Mouse (Mus musculus): Measurements from ENCODE around the gene Gpr146. TPM values are rescaled to one million over a fixed set of nuclear protein-coding genes. Genes with fewer than 3 reads are reported as not detected.
"Not testable (repeated sequence)": the region's sequence is repeated elsewhere in the genome, so short reads cannot be mapped to it uniquely, and the experiment has no call there.

The Gpr146 gene
- total RNA-seq, 2 experiments from 2014 or later, result 33.7 to 37.2 TPM

- intact Hi-C loops (cut with DNase I), result no loop called here
- no peak for DNase-seq
These were observed 2.4 kb downstream of the Gpr146 start for GRCm38 (mm10) chr5:139379771-139380384.

DNA sequence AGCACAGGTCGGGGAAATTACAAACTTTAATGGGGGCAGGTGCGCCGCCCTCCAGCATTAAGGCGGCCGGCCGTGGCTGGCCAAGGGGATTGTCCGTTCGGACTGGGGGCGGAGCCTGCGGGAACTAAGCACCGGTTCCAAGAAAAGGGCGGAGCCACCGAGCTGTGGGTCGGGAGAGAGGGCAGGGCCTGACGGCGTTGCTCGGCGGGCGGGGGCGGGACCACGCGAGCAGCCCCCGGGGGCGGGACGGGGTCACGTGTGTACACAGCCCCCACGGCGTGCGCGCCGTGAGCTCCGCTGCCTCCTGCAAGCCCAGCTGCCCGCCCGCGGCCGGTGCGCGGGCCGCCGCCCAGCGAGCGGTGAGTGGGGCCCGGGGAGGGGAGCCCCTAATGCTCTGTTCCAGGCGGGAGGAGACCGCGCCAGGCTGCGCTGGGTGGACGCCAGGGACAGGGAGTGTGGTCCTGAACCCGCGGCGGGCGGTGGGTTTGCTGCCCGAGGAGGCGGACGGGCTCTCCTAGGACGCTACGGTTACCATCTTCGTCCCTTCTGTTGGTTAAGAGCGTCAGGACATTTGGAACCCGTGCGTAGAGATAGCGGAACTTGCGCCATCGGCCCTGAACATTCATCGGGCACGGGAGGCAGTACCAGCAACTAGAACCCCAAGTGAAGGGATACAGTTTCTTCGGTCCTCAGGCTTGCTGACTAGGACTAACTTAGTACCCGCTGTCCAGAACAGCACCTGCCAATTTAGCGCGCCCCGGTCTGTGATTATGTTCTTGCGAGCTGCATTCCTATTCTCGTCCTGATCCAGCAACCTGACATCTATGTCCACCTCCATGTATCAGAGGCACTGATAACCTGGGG is 3.1 kb downstream of the Gpr146 start:
- DNase-seq, result peak; percentile 97 to 98
- intact Hi-C loops (cut with DNase I), result no loop called here

DNA sequence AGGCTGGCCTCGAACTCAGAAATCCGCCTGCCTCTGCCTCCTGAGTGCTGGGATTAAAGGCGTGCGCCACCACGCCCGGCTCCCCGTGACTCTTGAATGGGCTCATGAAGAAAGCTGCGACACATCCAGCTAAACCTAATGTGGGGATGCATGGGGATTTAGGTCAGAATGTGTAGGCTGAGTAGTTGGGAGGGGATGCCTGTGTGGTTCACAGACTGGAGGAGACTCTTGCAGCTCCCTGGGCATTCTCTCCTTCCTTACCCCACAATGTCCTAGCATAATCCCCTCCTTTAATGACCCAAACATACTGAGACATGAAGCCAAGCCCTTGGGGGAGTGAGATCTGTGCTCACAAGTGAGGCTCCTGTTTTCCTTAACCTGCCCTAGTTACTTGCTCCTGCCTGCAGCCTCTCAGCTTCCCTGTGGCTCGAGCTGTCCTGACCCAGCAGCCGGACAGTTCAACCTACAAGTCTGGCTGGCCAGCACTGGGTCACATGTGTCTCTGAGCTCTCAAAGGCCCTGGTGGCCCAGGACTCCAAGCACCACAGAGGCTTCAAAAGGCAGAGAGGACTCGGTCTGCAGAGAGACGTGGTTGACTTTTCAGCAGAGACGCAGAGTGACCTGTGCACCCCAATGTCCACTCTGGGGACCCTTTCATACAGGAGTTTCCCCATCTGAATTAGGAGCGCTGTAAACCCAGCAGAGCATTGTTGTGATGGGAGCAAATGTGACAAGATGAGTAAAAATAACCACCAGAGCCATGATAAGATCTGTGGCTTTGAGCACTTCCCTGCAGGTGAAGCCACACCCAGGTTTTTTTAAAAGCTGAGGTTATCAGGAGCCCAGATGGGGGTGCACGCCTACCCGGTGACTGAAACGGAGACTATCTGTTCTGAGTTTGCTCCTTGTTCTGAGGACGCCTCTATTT is 4.4 kb downstream of the Gpr146 start:
- no peak for DNase-seq

DNA sequence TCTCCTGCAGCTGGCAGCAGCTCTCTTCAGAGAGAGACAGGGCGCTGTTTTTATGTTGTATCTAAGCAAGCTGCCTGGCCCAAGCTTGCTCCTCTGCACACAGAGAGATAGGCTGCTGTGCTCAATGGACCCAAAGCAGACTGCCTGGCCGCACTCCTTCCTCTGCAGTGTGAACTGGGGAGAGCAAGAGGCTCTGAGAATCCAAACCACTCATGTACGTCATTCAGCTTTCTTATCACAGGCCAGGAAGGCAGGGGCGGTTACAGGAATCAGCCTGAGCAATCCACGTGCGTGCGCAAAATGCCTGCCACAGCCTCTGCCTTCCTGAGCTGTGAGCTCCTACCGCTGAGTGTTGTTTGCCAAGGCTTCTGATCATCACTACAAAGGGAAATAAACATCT is 5.3 kb downstream of the Gpr146 start:
- peak; percentile 79 to 84 for DNase-seq

More for the DNA sequence above, 4.4 kb downstream of the Gpr146 start:
- intact Hi-C loops (cut with DNase I), result no loop called here

GRCm38 (mm10) chr5:139383234-139383633 is 5.7 kb downstream of the Gpr146 start:
- no peak for DNase-seq
- intact Hi-C loops (cut with DNase I), result no loop called here

More for the DNA sequence above, 5.3 kb downstream of the Gpr146 start:
- intact Hi-C loops (cut with DNase I), result no loop called here

DNA sequence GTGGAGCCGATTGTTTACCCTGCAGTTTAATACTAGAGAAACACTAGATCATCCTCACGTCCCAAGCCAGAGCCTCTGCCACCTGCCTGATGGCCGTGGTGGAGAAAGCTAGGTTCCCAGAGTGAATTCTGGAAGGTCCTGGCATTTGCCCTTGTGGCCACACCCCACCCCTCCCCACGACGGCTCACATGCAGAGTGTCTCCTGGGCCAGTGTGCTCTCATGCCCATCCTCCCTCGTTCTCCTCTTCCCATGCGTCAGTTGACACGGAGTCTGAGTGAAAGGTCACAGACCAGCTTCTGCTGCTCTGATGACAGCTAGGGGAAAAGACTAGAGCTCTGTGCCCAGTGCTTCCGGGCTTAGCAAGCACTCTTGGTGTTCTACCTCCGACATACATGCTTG is 7.0 kb downstream of the Gpr146 start:
- DNase-seq, result peak; percentile 70
- intact Hi-C loops (cut with DNase I), result no loop called here

GRCm38 (mm10) chr5:139386047-139386446 is 8.6 kb downstream of the Gpr146 start:
- intact Hi-C loops (cut with DNase I), result no loop called here
- DNase-seq, result no peak

DNA sequence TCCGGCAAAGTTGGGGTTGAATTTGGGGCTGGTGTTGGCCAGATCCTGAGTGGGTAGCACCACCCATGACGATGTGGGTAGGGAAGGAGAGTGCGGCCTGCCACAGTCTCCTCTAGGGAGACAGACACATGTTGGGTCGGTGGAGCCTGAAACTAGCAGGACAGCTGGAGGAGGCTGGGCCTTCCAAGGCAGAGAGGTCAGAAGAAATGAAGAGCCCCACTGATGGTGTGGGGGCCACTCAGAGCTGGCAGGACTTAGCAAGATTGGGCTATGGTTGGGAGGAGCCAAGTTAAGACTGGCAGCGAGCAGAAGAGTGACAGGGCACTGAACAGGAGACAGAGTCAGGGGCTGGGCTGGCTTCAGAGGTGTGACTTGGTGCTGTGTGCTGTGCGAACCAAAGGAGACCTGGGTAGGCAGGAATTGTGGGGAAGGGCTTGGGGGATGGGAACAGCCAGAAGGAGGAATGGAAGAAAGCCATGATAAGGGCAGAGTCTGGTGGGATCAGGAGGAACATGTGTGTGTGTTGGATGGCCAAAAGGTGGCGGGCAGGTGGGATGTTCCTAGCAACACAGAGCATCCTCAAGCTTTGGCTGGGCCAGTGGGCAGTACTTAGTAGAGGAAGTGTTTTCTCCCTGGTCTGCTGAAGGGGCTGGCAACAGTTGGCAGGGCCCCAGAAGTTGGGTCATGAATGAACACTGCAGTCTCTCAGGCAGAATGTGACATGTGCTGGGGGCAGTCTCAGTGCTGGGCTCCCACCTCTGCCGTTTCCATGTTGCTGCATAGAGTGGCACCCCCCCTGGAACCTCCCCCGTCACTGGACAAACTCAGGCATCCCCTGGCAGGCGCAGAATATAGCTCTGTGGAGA is 10.1 kb downstream of the Gpr146 start:
- DNase-seq, result no peak
- intact Hi-C loops (cut with DNase I), result no loop called here

DNA sequence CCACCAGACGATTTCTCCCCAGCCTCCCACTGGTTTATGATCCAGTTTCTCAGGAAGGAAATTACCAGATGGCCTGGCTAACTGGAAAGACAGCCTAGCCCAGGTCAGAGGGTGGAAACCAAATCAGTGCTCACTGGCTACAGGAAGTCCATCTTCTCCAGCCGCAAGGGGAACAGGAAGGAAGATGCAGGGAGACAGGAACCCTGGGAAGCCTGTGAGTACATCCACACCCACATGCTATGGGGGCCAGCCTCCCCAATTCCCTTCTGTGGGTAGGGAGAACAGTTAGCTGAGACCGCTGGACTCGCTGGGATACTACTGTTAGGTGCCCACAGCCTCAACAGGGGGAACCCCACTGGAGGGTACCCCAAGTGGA is 10.7 kb downstream of the Gpr146 start:
- intact Hi-C loops (cut with DNase I), result no loop called here
- no peak for DNase-seq

- DNase-seq, result no peak
- intact Hi-C loops (cut with DNase I), result no loop called here
These were observed 11.5 kb downstream of the Gpr146 start for GRCm38 (mm10) chr5:139388694-139389675.

DNA sequence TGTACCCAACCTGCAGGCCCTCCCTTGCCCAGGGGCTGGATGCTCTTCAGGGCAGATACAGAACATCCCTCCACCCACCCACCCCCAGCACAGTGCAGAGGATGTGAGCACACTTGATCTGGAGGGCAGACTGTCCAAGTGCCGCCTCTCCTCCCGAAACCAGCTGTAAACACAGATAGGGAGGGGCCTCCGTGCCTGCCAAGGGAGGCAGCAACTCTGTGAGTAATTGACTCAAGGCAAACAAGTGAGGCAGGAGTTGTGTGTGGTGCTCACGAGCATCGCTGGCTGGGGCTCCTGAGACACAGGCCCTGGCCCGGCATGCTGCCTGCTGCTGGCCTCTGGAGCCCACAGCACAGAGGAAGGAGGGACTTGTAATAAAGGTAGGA is 12.2 kb downstream of the Gpr146 start:
- DNase-seq, result peak; percentile 72 to 78

DNA sequence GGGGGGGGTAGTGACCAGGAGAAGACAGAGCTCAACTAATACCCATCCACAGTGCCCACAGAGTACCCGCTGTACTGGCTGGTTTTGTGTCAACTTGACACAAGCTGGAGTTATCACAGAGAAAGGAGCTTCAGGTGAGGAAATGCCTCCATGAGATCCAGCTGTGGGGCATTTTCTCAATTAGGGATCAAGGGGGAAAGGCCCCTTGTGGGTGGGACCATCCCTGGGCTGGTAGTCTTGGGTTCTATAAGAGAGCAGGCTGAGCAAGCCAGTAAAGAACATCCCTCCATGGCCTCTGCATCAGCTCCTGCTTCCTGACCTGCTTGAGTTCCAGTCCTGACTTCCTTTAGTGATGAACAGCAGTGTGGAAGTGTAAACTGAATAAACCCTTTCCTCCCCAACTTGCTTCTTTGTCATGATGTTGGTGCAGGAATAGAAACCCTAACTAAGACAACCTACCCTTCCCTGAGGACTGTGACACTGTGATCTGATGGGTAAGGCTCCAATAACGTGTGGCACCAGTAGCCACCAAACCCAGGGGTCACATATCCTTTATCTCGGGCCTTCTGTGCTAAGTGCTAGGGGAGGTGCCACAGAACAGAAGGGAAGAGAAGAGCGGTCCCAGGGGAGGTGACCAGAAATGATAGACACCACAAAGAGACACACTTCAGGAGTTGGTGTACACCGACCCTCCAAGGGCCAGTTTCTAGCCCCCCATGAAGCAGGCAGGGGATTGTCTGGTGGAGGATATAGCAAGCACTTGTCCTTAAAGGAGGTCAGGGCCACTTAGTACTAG is 13.0 kb downstream of the Gpr146 start:
- intact Hi-C loops (cut with DNase I); DNase-seq: not testable (repeated sequence)

More for the DNA sequence above, 12.2 kb downstream of the Gpr146 start:
- intact Hi-C loops (cut with DNase I), result no loop called here

DNA sequence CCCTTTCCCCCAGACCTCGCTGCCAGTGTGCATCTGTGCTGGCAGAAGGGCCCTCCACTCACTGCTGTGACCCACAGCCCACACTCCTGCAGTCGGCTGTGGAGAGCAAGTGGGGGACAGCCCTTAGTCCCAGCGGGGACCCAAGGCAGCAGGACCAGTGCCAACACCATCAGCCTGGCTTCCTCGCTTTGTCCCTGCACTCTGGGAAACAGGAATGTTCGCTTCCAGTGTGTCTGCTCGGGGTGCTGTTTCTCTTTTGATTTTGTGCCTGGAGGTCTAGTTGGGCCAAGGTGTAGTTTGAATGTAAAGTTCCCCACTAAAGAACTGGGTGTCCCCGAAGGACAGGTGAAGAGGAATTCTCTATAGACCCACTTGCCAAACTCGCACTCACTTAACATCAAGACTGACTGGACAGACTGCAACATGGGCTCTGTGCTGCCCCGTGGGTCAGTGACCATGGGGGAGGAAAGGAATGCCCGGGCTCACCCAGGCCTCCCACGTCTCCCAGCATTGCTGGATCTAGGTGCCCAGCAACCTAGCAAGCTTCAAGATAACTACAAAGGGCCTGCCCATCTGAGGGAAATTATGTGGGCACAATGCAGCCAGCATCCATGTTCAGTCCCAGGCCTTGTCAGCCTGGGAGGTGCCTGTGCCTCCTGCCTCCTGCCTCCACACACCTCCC is 14.0 kb downstream of the Gpr146 start:
- DNase-seq, result no peak
- intact Hi-C loops (cut with DNase I), result no loop called here

DNA sequence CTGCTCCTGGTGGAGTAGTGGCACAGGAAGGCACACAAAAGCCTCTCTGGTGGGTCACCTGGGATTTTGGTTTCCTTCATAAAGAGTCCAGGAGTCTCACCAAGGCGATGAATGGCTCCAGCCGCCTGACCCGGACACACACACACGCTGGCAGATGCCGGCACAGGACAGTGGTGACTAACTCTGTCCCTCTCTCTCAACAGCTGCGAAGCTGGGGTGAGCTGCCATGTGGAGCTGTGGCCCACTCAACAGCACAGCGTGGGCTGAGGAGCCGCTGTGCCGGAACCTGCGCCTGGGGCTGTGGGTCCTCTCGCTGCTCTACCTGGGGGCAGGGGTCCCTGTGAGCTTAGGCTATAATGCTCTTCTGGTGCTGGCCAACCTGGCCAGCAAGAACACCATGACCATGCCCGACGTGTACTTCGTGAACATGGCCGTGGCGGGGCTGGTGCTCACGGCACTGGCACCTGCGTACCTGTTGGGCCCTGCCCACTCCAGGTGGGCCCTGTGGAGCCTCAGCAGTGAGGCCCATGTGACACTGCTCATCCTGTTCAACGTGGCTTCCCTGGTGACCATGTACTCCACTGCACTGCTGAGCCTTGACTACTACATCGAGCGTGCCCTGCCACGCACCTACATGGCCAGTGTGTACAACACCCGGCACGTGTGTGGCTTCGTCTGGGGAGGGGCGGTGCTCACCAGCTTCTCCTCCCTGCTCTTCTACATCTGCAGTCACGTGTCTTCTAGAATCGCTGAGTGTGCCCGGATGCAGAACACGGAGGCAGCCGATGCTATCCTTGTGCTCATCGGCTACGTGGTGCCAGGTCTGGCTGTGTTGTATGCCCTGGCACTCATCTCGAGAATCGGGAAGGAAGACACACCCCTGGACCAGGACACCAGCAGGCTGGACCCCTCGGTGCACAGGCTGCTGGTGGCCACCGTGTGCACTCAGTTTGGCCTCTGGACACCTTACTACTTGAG is 15.0 kb downstream of the Gpr146 start:
- no peak for DNase-seq
- intact Hi-C loops (cut with DNase I), result no loop called here

DNA sequence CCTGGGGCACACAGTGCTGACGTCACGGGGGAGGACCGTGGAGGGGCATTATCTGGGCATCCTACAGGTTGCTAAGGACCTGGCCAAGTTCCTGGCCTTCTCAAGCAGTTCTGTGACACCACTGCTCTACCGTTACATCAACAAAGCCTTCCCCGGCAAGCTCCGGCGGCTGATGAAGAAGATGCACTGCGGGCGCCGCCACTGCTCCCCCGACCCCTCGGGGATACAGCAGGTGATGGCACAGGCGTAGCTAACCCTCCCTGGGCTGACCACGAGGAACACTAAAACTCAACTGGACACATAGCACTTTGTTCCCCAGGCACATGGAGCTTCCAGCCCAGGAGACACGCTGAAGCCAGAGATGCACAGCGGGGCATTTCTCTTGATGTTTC is 15.7 kb downstream of the Gpr146 start:
- no peak for DNase-seq
- intact Hi-C loops (cut with DNase I), result no loop called here

DNA sequence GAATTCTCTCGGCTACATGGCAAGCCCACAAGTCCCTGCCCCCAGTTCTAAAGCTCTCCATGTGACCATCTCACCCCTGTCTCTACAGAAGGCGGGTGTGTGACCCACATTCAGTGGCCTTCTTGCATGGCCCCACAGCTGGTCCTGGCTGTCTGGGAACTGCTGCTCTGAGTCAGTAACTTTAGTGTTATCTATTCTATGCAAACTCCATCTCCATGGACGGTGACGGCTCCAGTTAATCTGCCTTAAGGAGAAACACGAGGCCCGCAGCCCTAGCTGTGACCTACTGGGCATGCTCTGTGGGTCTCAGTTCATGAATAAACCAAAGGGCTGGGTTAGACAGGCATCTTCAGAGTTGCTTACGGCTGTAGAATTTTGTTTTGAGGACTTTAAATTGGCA is 16.9 kb downstream of the Gpr146 start:
- DNase-seq, result no peak
- intact Hi-C loops (cut with DNase I), result no loop called here

Data from heart, postnatal 10 days (tissue).